Mouse (Mus musculus) limb, embryonic 14.5 days (tissue): Measurements from ENCODE around the gene Olfr1392. TPM values are rescaled to one million over a fixed set of nuclear protein-coding genes. Genes with fewer than 3 reads are reported as not detected.
"Not testable (repeated sequence)": the region's sequence is repeated elsewhere in the genome, so short reads cannot be mapped to it uniquely, and the experiment has no call there.

ENCODE experiments used
- ATAC-seq: fragments of 200-750 bp; cut with Nextera tagmentation; 2 replicates; pipeline ENCODE4 v1.8.0; 2017; ENCODE audit warnings: low read depth, moderate number of reproducible peaks, moderate TSS enrichment; ENCODE audit not compliant: low FRiP score
- DNase-seq: peaks from one replicate; pipeline ENCODE4 v3.0.0-alpha.2; 2015; ENCODE audit warnings: low spot score
- H3K27ac ChIP-seq: fragments of 300-500 bp; sonication (generic); replicated peaks from 2 replicates; pipeline ENCODE4 v1.5.1; 2014; ENCODE audit warnings: low read depth, mild to moderate bottlenecking, low read length, moderate library complexity, mixed read lengths
- H3K27me3 ChIP-seq: fragments of 300-500 bp; sonication (generic); 2 replicates; pipeline ENCODE4 v1.6.1; 2014; ENCODE audit warnings: low read length, mixed read lengths; ENCODE audit not compliant: control insufficient read depth, insufficient read depth
- H3K36me3 ChIP-seq: fragments of 300-500 bp; sonication (generic); 2 replicates; pipeline ENCODE4 v1.6.1; 2014; ENCODE audit warnings: mild to moderate bottlenecking, low read length, moderate library complexity, mixed read lengths; ENCODE audit not compliant: control insufficient read depth, insufficient read depth
- H3K4me1 ChIP-seq: fragments of 300-500 bp; sonication (generic); 2 replicates; pipeline ENCODE4 v1.6.1; 2014; ENCODE audit warnings: antibody characterized with exemption, low read length, mixed read lengths; ENCODE audit not compliant: control insufficient read depth, insufficient read depth
- H3K4me2 ChIP-seq: fragments of 300-500 bp; sonication (generic); replicated peaks from 2 replicates; pipeline ENCODE4 v1.6.1; 2014; ENCODE audit warnings: low read depth, mild to moderate bottlenecking, low read length, moderate library complexity; ENCODE audit not compliant: severe bottlenecking
- H3K4me3 ChIP-seq: fragments of 300-500 bp; sonication (generic); replicated peaks from 2 replicates; pipeline ENCODE4 v1.5.1; 2014; ENCODE audit warnings: low read length
- H3K9ac ChIP-seq: fragments of 300-500 bp; sonication (generic); 2 replicates; pipeline ENCODE4 v1.6.1; 2014; ENCODE audit warnings: mild to moderate bottlenecking, low read depth, low read length, moderate library complexity; ENCODE audit not compliant: severe bottlenecking
- H3K9me3 ChIP-seq: fragments of 300-500 bp; sonication (generic); 2 replicates; pipeline ENCODE4 v1.6.1; 2016; ENCODE audit warnings: low read length; ENCODE audit not compliant: control insufficient read depth
- POLR2A ChIP-seq: fragments of 200-500 bp; IDR thresholded peaks from 2 replicates; pipeline ENCODE4 v1.8.0; 2012; ENCODE audit warnings: inconsistent platforms, mild to moderate bottlenecking, moderate library complexity, borderline replicate concordance; ENCODE audit not compliant: insufficient read depth, insufficient read length; ENCODE audit errors: extremely low read depth
- WGBS: fragments of 180-500 bp; shearing (Covaris S2); extraction: QIAGEN DNeasy Blood & Tissue Kit; methylation state at CpG from one replicate; pipeline ENCODE4 v1.1.7; 2014; 5-methylcytosine and 5-hydroxymethylcytosine counted together
- polyA plus RNA-seq, 2 experiments: library from polyadenylated mRNA; depleted of rRNA in 1 of 2; stranded (reverse) in 1 of 2; unstranded in 1 of 2; fragments of >200 nt; fragmentation: Nextera tagmentation in 1 of 2; extraction: Ambion mirVana in 1 of 2; gene quantifications; 2 replicates each; pipeline versions ENCODE4 v1.2.1 to v1.2.3; 2012 to 2014

Gene Olfr1392
- polyA plus RNA-seq (2012; rRNA removed) (0.15 and 0.18 TPM in 2 replicates), polyA plus RNA-seq (2014; fragmentation: Nextera tagmentation; extraction: Ambion mirVana) (0.06 TPM in 1 of 2 replicates, not detected in the other)

DNA sequence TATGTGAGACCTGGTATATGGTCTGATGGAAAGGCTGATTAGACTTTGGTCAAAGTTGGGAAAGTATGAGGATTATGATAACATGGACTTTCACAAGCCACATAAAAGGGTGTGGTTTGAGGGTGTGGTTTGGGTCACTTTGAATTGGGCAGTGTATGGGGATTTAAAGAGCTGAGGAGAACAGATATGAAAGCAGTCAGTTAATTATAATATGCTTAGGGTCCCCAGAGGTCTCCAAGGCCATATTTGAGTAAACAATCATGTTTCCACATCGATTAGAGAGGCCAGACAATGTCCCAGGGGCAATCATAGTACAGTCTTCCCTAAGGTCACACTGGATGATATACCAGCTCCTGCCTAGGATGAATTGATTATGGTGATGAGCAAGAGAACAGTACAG, at the start of gene Olfr1392:
Gene Olfr1392 (plus strand): TSS at position 301 of the 400 bp plus-strand sequence.
- 53% methylated on average over 1 of the region's 1 CpGs for WGBS
- H3K9me3 ChIP-seq, H3K36me3 ChIP-seq, H3K9ac ChIP-seq, DNase-seq, H3K27ac ChIP-seq, H3K4me1 ChIP-seq, H3K4me3 ChIP-seq, ATAC-seq, H3K27me3 ChIP-seq, H3K4me2 ChIP-seq: not testable (repeated sequence)

DNA sequence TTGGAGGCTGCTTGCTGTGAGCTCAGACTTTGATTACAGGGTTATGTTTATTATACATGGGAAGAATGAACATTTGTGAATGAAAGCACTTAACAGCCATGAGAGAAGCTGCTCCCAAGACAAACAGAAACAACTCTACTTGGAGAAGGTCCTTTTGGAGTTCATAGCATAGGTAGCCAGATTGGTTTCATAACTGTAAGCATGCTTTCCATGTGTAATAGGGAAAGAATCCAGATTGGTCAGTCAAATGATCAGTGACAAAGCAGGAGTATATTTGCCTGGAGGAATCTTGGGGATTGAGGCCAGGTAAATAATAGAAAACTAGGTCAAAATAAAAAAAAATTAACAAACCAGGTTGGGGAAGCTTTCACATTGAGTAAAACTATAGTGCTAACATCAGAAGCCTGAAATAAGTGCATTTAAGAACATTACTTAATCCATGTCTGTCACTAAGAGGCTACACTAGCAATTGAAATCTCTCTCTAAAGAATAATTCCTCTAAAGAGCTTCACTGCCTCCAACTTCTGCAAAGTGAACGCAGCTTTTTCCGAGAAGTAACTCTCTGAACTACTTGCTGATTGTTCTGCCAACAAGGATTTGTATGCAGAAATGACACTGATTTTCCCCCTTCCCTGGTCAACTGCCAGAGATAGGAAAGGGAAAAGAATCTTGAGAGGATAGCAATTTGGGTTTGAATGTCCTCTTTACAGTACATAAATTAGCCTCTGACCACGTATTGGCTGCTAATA, 49.4 kb upstream of the Olfr1392 start:
- Histone ChIP-seq H3K9me3 (no peaks in the 10 kb centered on the region), H3K9ac (no peak overlapping the region), H3K27ac (no peak overlapping the region), H3K36me3 (no peaks in the 10 kb centered on the region), H3K4me2 (no peak overlapping the region), H3K4me1 (no peaks in the 10 kb centered on the region), H3K4me3 (no peak overlapping the region), H3K27me3 (no peaks in the 10 kb centered on the region)
- no peak for TF ChIP-seq POLR2A
- ATAC-seq (no peak), DNase-seq (no peak)
- 76% methylated on average over 3 of the region's 3 CpGs for WGBS

DNA sequence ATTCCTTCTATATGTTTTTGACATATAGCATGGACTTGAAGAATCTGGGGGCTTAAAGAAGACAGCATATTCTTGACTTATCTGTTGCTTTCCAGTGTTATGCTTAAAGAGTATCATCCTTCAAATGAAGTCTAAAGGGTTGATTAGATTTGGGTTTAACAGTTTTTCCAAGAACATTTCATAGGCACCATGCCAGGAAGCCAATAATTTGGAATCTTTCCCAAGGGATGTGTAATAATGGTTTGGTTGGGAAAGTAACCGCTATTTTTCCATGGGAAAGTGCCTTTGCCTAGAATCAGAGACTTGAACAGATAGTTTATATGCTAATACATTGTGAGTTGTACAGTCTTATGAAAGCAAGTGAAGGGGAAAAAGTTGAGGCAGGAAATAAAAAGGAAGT, 48.2 kb upstream of the Olfr1392 start:
- H3K27me3 ChIP-seq: no peaks in the 10 kb centered on the region
- no peaks in the 10 kb centered on the region for H3K4me1 ChIP-seq
- H3K9me3 ChIP-seq: no peaks in the 10 kb centered on the region
- H3K9ac ChIP-seq: no peak overlapping the region
- no peak overlapping the region for H3K27ac ChIP-seq
- no peak overlapping the region for H3K4me2 ChIP-seq
- WGBS: 51% methylated on average over 1 of the region's 1 CpGs
- H3K36me3 ChIP-seq: no peaks in the 10 kb centered on the region
- no peak for TF ChIP-seq POLR2A
- no peak for ATAC-seq
- no peak overlapping the region for H3K4me3 ChIP-seq
- DNase-seq: no peak

- ATAC-seq (no peak), DNase-seq (no peak)
- no peaks in the 10 kb centered on the region for H3K36me3 ChIP-seq
- no peak overlapping the region for H3K4me2 ChIP-seq
- no peaks in the 10 kb centered on the region for H3K4me1 ChIP-seq
- no peak for TF ChIP-seq POLR2A
- no peak overlapping the region for H3K27ac ChIP-seq
- no peaks in the 10 kb centered on the region for H3K9me3 ChIP-seq
- WGBS: 73% methylated on average over 2 of the region's 2 CpGs
- H3K9ac ChIP-seq: no peak overlapping the region
- no peak overlapping the region for H3K4me3 ChIP-seq
- no peaks in the 10 kb centered on the region for H3K27me3 ChIP-seq
Observed at GRCm38 (mm10) chr11:49237532-49237931, 47.5 kb upstream of the Olfr1392 start.

- Histone ChIP-seq H3K4me3 (no peak overlapping the region), H3K4me2 (no peak overlapping the region), H3K36me3 (no peaks in the 10 kb centered on the region), H3K9ac (no peak overlapping the region), H3K27me3 (no peaks in the 10 kb centered on the region), H3K4me1 (peaks cover 11% of the 10 kb centered on the region), H3K9me3 (no peaks in the 10 kb centered on the region), H3K27ac (no peak overlapping the region)
- 95% methylated on average over 1 of the region's 1 CpGs for WGBS
- ATAC-seq: no peak
- no peak for TF ChIP-seq POLR2A
- no peak for DNase-seq
Observed at GRCm38 (mm10) chr11:49240310-49240709, 44.8 kb upstream of the Olfr1392 start.

DNA sequence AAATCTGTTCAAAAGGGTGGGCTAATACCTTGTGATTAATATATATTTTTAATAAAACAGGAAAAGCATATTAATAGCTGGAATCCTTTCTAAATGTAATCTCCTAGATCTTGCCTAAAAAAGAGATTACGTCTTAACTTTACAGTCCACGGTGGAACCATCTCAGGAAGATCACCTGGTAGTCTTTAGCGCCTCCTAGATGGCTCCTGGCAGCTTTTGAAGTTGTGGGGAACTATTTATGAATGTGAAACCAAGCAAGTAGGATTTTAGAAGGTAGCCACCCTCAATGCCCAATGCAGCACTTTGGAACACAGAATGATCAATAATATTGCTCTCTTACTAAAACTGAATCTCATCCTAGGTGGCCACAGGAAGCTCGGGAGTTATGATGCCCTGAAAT, 44.2 kb upstream of the Olfr1392 start:
- H3K4me3 ChIP-seq: no peak overlapping the region

More for the DNA sequence above, 44.2 kb upstream of the Olfr1392 start:
- H3K9ac ChIP-seq: no peak overlapping the region
- peaks cover 12% of the 10 kb centered on the region for H3K4me1 ChIP-seq
- H3K9me3 ChIP-seq: no peaks in the 10 kb centered on the region
- no peak for ATAC-seq
- WGBS: 86% methylated on average over 4 of the region's 4 CpGs
- DNase-seq: no peak
- H3K4me2 ChIP-seq: no peak overlapping the region
- H3K36me3 ChIP-seq: no peaks in the 10 kb centered on the region
- H3K27me3 ChIP-seq: no peaks in the 10 kb centered on the region
- TF ChIP-seq POLR2A: no peak
- no peak overlapping the region for H3K27ac ChIP-seq
